Mouse (Mus musculus): ENCODE measurements around the gene Ppp1ca.

Gene Ppp1ca

GRCm38 (mm10) chr19:4211891-4212588 lies 20.2 kb downstream of the Ppp1ca start:
- no peak for DNase-seq (ENCODE audit: low read depth, low spot score)

- DNase-seq (ENCODE audit: low read depth, low spot score): peak; percentile 41
Measured at GRCm38 (mm10) chr19:4213524-4213974, 21.7 kb downstream of the Ppp1ca start.

- no peak for DNase-seq (ENCODE audit: low read depth, low spot score)
Measured at GRCm38 (mm10) chr19:4214071-4214770, 22.4 kb downstream of the Ppp1ca start, which contains the start of the genes Clcf1 and AC109138.7. Clcf1 (plus strand) TSS chr19:4214238. AC109138.7 (plus strand) TSS chr19:4214357.

GRCm38 (mm10) chr19:4214771-4215450 lies 23.0 kb downstream of the Ppp1ca start:
- no peak for DNase-seq (ENCODE audit: low read depth, low spot score)

GRCm38 (mm10) chr19:4215451-4215840 lies 23.6 kb downstream of the Ppp1ca start:
- DNase-seq (ENCODE audit: low read depth, low spot score): no peak

GRCm38 (mm10) chr19:4216041-4216685 lies 24.3 kb downstream of the Ppp1ca start:
- no peak for DNase-seq (ENCODE audit: low read depth, low spot score)

- no peak for DNase-seq (ENCODE audit: low read depth, low spot score)
Measured at GRCm38 (mm10) chr19:4217140-4217539, 25.3 kb downstream of the Ppp1ca start.

- DNase-seq (ENCODE audit: low read depth, low spot score): no peak
Measured at GRCm38 (mm10) chr19:4217855-4218254, 26.0 kb downstream of the Ppp1ca start.

GRCm38 (mm10) chr19:4218293-4218692 lies 26.4 kb downstream of the Ppp1ca start:
- no peak for DNase-seq (ENCODE audit: low read depth, low spot score)

- DNase-seq (ENCODE audit: low read depth, low spot score): no peak
Measured at GRCm38 (mm10) chr19:4218784-4219183, 26.9 kb downstream of the Ppp1ca start.

- DNase-seq (ENCODE audit: low read depth, low spot score): no peak
Measured at GRCm38 (mm10) chr19:4219943-4220342, 28.1 kb downstream of the Ppp1ca start.

- DNase-seq (ENCODE audit: low read depth, low spot score): no peak
Measured at GRCm38 (mm10) chr19:4220416-4220815, 28.6 kb downstream of the Ppp1ca start.

GRCm38 (mm10) chr19:4220957-4221743 lies 29.3 kb downstream of the Ppp1ca start:
- no peak for DNase-seq (ENCODE audit: low read depth, low spot score)

GRCm38 (mm10) chr19:4222165-4222564 lies 30.3 kb downstream of the Ppp1ca start:
- no peak for DNase-seq (ENCODE audit: low read depth, low spot score)

GRCm38 (mm10) chr19:4226779-4227178 lies 34.9 kb downstream of the Ppp1ca start:
- DNase-seq (ENCODE audit: low read depth, low spot score): no peak

GRCm38 (mm10) chr19:4227446-4227845 lies 35.6 kb downstream of the Ppp1ca start:
- peak; percentile 35 for DNase-seq (ENCODE audit: low read depth, low spot score)

- peak; percentile 88 for DNase-seq (ENCODE audit: low read depth, low spot score)
Measured at GRCm38 (mm10) chr19:4227894-4228678, 36.2 kb downstream of the Ppp1ca start.

- DNase-seq (ENCODE audit: low read depth, low spot score): no peak
Measured at GRCm38 (mm10) chr19:4228891-4229290, 37.0 kb downstream of the Ppp1ca start.

- DNase-seq (ENCODE audit: low read depth, low spot score): no peak
Measured at GRCm38 (mm10) chr19:4229451-4230076, 37.7 kb downstream of the Ppp1ca start.

- no peak for DNase-seq (ENCODE audit: low read depth, low spot score)
Measured at GRCm38 (mm10) chr19:4230415-4230814, 38.5 kb downstream of the Ppp1ca start.

All from ES-CJ7 (cell line).